Mouse (Mus musculus) left cerebral cortex, postnatal 4 days (tissue): ENCODE results near the gene Il12rb1. TPM values are rescaled to one million over a fixed set of nuclear protein-coding genes. Genes with fewer than 3 reads are reported as not detected.
A peak's percentile ranks its signal among the peaks of the same experiment; 100 is the strongest.

Experiments used
- DNase-seq: peaks from one replicate; pipeline ENCODE4 v3.0.0-alpha.2; 2022
- intact Hi-C: fragments of 180-260 bp; cut with DNase I; formaldehyde crosslinking; loops from one replicate; pipeline ENCODE4 v1.15.1; 2025
- total RNA-seq, 2 experiments: library from RNA; stranded (reverse); gene quantifications; 2 replicates each; pipeline ENCODE4 v1.2.3; 2021

Il12rb1 gene
- under 1 TPM; 0.20 to 0.22 TPM for total RNA-seq

DNA sequence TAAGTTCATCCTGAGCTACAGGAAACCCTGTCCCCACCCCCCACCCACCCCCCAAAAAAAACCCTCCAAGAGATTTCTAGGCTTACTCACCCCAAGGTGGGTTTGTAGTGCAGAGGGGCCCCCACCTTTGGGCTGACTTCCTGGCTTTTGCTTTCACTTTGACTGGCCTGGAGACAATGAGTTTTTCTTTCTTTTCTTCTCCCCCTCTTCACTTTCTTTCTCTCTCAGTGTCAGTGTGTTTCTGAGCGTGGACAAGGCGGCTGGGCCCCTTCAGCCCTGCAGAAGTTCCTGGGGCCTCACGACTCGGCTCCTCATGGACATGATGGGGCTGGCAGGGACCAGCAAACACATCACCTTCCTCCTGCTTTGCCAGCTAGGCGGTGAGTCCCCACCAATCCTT lies at the start of gene Il12rb1:
TSS of gene Il12rb1 (plus strand) at position 211 of the 400 bp plus-strand sequence.
- intact Hi-C loops, result no loop called here
- no peak for DNase-seq

DNA sequence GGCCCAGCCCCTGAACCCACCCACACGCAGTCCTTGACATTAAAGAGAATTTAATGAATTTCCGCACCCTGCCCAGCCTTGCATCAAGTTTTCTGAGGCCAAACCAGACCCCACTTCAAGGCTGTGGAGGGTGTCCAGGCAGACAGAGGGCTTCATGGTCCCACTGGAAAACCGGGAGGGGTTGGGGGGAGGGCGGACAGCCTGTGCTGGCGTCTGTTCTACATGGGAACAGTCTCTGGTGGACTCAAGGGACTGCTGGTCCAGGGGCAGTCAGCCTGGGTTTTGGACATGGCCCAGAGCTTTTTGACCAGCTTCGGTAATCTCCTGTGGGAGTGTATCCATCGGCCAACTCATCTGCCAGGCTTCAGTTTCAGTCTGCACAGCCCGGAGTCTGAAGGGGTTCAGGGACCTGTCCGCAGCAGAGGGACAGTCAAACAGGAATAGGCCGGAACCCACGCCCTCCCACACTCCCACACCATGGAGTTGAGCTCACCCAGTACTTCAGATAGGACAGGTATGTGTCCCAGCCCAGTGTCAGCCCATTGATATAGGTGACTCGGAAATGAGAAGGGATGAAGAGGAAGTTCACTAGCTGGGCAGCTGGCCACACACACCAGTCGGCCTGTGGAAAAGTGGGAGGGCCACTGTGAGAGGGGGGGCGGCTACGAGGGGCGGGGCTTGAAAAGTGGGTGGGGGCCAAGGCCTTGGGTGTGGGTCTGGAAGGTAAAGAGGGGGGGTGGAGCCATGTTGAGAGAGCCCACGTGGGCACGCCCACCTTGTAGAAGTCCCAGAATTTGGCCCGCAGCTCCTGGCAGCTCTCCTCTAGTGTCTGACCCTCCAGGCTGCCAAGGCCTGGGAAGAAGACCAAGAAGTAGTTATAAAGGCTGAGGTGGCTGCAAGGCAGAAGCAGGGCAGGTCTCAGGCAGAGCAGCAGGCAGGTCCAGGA lies 49.4 kb upstream of the Il12rb1 start:
- peak; percentile 89 for DNase-seq
- intact Hi-C loops, result no loop called here

DNA sequence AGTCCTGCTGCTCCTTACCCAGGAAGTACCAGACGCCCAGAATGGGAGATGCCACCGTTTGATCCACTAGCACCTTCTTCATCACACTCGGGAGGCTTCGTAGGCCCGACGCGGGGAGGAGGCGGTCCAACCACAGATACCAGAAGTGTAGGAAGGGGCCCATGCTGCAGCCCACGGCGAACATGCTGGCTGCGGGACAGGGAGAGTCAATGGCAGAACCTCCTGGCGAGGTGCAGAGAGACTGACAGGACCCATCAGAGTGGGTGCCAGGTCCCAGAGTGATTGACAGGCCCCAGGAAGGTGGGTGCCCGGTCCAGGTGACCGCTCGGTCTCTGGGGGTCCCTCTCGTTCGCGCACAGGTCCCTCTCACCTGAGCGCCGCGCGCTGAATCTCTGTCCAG lies 47.9 kb upstream of the Il12rb1 start:
- intact Hi-C loops, result no loop called here
- no peak for DNase-seq

DNA sequence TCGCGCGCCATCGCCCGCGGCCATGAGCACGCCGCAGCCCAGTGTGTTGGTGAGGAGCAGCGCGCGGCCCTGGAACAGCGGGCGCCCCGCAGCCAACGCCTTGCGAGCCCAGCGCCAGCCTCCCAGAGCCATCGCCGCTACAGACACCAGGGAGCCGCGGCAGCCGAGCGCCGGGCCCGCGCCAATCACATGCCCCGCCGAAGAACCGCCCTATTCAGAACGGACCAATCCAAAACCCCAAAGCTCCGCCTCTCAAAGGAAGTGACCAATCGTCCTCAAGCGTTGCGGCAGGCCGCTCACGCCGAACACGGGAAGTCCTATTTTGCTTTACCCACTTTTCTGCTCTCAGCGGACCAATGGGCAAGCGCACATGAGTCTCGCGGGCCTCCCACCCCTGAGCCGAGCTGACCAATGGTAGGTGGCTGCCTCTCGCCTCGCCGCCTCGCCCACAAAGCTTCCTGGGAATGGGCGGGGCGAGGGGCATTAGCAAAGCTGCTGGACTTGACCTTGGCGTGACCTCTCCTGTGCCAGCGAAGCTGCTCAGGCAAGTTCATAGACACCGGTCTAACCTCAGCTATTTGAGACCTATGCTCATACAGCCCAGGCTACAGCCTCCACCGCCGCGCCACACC lies 47.4 kb upstream of the Il12rb1 start, which contains the start of gene Mpv17l2:
TSS of gene Mpv17l2 (minus strand) at position 172 of the 632 bp plus-strand sequence.
- intact Hi-C loops, result no loop called here
- DNase-seq, result peak; percentile 94

DNA sequence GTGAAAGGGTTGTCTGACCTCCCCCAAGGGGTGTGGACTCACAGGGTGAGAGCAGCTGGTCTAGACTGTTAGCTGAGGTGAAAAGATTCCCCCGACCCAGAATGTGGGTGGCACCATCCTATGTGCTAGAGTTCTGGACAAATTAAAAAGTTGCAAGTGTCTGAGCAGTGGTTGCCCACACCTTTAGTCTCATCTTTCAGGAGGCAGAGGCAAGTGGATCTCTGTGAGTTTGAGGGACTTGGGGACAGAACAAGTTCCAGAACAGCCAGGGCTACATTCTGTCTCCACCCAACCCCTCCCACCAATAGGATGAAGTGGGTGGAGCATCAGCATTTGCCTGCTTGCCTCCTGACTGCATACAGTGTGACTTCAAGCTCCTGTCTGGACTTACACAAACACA lies 46.1 kb upstream of the Il12rb1 start:
- DNase-seq, result no peak
- intact Hi-C loops, result no loop called here

DNA sequence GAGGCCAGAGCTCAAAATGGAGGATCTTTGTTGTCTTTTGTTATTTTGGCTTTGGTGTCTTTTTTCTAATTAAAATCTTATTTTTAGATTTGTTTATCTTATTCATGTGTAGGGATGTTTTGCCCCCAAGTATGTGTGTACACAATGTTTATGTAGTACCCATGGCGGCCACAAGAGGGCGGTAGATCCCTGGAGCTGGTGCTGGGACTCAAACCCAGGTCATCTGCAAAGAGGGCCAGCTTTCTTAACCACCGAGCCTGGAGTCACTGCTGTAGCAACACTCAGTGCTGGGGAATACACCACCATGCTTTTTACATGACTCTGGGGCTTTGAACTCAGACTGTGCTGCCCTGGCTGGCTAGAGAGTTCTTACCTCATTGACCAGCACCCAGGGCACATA lies 44.9 kb upstream of the Il12rb1 start:
- intact Hi-C loops, result no loop called here
- DNase-seq, result peak; percentile 69

DNA sequence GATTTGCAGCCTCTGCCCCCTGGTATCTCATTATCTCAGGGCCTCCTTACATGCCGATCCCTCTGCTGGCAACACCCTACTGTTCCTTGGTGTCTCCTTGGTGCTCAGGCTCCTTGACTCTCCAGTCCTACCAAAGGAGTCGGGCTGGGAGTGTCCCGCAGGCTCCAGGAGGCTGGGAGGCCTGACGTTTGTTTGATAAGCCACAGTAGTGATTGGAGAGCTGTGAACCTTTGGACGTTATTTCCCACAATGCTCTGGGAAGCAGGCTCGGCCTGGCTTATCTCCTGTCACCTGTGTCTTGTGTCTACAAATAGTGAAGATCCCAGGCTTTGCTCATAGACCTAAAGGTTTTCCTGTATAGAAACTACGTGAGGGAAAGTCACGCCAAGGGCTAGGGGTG lies 44.2 kb upstream of the Il12rb1 start:
- no peak for DNase-seq
- intact Hi-C loops, result no loop called here

DNA sequence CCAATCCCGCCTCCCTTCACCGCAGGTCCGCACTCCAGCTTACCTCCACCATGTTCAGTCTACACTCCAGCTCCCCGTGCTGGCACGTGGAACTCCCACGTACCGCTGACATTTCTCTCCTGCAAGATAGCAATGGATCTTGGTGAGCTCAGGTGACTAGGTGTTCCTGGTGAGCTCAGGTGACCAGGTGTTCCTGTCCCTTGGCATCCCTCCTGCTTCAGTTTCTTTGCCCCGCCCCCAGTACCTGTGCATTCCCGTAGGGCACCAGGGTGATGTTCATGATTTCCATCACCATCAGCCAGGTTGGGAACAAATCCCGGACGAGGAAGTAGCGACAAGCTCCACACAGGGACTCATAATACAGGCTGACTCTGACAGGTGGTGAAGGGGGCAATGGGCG lies 43.6 kb upstream of the Il12rb1 start:
- DNase-seq, result no peak
- intact Hi-C loops, result no loop called here

DNA sequence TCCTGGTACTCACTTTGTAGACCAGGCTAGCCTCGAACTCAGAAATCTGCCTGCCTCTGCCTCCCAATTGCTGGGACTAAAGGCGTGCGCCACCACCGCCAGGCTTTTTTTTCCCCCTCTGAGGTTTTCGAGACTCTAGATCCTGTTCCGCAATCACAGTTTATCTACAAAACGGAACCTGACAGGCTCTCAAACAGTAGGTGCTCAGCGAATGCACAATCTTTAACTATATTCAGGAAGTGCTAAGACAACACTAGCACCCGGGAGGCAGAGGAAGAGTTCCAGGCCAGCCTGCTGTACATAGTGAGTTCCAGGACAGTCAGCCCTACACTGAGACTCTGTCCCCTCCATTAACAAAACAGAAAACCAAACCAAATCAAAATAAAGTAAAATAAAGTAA lies 42.9 kb upstream of the Il12rb1 start:
- intact Hi-C loops, result no loop called here
- no peak for DNase-seq

DNA sequence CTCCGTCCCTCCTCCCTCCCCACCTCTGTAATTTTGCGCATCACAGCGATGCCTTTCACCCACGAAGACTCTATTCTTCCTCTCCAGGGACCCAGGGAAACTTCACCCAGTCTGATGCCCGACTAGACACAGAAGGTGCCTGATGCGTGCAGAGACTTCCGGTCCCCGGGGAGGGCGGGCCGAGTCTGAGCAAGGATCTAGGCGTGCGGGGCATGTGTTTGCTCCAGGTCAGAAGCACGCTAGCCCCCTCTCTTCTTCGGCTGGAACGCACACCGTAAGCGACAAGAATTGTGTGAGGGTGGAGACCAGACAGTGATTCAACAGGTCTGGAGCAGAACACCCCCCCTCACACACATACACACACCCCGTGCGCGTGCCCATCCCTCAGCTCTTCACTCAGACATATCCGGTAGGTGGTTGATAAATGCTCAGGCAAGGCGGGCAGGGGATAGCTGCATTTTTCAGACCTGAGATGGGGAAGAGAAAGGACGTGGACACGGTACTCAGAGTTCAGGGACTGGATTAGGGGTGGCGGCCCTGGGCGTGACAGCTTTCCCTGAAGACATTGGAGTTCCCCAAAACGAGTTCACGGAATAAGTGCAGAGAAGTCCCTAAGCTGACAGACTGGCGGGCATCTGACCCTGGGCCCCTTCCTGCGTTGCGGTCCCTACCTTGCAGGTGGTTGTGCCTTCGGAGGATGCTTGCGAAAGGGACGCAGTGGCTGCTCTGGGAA lies 42.2 kb upstream of the Il12rb1 start:
- DNase-seq, result no peak
- intact Hi-C loops, result no loop called here

DNA sequence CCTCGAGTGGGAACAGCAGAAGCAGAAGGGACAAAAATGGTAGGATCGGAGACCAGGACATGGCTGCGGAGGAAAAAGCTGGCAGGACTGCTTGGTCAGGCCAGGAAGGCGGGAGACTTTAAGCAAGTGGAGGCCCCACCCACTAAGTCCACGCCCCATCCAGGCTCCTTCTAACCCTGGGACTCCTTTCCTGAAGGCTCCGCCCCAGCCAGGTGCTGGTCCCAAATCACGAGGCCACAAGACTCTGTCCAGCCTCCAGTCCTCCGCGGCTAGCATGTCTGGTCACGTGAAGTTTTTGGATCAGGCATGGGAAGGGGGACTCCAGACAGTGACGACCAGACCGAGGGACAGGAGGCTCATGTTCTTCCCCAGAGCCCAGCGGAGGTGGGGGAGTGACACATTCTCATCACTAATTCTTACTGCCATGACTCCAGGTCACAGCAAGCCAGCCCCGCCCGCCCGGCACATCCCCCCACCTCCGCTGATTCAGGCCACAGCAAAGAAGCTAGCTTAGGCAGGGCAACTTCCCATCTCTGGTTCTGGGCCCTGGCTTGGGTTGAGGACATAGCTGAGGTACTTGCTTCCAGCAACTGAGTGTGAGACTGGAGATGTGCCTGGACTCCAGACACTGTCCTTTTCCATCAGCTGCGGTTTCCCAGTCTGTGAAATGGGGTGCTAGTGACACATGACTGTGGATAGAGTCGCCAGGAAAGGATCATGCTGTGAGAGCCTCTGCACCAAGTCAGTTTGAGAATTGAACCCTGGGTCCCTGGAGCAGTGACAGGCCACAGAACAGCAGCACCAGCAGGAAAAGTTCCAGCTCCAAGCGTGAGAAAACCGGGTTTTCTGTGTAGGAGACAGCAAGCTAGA lies 41.4 kb upstream of the Il12rb1 start:
- intact Hi-C loops, result no loop called here
- DNase-seq, result no peak

DNA sequence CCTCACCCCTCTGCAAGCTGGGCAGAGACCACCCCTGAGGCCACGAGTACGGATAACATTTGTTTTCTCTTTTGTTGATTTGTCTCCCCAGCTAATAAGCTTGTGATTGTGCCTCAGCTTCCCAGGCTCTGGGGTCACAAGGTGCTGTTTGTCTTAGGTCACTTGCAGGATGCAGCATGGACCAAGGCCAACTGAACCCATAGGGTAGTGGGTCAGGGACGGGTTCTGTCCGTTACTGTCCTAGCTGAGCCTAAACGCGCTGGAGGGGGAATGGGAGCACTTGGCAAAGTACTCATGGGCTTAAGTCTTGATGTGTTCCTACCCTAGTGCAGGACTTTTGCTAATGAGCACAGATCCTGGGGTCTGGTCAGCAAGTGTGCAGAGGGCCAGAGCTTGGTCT lies 40.7 kb upstream of the Il12rb1 start:
- intact Hi-C loops, result no loop called here
- DNase-seq, result no peak

DNA sequence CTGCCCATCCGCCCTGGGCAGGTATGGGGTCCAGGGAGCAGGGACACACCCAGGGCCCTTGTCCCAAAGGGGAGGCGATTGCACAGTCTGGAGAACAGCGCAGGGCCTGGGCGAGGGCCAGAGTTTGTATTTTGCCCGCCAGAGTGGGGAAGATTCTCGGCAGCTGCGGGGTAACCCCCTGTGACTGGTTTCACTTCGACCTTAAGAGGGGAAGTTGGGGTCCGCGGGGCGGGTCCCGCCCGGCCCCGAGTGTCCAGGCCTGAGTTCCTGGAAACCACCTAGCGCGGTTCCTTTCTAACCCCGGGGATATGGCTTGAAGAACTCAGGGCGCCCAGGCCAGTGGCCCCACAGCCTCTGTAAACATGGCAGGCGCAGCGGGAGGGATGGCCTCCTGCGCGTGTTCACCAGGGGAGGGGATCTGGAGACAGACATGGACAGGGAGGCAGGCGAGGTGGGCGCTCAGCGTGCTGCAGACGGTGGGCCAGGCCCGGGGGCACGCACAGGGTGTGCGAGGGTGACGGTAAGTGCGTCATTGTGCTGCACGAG lies 39.9 kb upstream of the Il12rb1 start:
- intact Hi-C loops, result no loop called here
- no peak for DNase-seq

DNA sequence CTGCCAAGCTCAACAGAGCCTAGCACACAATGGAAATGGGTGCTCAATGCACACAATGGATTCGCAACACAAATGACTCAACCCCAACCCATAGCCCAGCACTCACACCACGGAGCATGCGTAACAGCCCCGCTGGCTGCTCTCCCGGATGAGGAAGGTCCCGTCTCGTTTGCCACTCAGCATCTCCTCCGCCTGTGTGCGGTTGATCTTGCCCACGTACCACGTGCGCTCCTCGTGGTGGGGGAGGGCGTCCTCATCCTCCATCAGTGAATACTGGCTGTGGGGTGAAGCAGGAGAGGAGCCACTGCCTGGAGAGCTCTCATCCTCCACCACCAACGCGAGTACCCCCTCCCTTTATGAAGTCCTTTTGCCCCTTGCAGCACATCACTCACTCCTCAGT lies 39.3 kb upstream of the Il12rb1 start:
- intact Hi-C loops, result no loop called here

DNA sequence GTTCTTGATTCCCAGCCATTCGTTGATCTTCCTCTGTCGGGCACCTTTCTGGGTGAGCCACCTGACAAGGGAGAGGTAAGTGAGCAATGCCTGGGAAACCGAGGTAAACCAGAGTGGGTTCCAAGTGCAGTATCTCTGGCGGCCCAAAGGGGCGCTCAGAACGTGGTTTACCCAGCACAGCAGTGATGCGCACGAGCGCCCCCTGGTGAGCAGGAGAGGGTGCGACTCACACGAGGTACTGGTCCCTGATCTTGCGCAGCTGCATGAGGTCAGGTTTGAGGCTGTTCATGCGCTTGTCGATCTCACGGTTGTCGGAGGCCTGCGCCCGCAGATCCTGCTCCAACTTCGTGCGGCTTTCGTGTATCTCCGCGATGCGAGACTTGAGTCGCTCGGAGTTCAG lies 38.9 kb upstream of the Il12rb1 start:
- intact Hi-C loops, result no loop called here
- DNase-seq, result peak; percentile 97

More for the DNA sequence above, 39.3 kb upstream of the Il12rb1 start:
- DNase-seq, result no peak

DNA sequence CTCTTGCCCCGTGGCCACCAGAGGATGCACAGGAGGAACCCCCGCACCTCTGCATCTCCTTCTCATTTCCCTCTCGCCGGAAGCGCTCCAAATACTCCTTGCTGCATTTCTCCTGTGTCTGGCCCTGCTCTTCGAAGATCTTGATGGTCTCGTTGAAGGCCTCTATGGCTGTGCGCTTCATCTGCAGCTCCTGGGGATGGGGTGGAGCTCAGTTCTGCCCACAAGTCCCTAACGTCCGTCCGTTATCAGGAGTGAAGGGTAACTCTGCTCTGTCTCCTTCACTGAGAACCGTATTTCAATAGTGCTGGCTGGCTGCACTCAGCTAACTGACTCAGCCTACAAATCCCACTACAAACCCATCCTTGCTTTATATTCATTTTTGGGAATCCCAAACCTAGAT lies 38.4 kb upstream of the Il12rb1 start:
- intact Hi-C loops, result no loop called here

DNA sequence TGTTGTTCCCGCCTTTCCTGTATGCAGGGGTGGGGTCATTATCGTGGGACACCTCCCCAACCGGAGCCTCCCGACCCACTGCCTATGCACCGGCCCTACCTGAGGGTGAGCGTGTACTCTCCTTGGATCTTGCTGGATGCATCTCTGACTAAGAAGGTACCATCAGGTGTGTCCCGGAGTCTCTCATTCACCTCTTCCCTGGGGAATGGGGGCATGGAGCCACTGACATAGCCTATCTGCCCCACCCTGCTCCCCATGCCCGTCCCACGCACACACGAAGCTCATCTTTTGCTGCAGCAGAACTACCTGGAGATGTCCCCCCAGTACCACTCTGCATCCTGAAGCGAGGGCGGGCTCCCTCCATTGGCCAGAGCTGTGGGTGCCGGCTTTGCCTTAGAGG lies 37.5 kb upstream of the Il12rb1 start:
- intact Hi-C loops, result no loop called here
- no peak for DNase-seq

More for the DNA sequence above, 38.4 kb upstream of the Il12rb1 start:
- no peak for DNase-seq

DNA sequence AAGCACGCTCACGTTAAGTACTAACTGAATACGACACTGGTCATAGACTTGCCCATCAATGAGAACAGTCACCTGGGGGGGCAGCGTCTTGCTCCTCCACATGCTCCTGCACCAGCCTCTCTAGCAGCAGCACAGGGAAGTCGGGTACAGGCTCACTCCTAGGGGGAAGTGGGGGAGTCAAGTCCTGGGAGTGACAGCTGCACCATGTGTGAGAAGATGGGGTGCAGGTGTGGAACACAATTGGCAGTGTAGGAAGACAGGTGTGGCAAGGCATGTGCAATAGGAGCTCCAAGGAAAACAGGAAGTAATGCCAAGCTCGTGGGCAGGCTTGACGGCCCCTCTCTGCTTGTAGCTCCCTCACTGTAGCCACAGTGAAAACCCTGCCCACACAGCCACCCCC lies 37.0 kb upstream of the Il12rb1 start:
- intact Hi-C loops, result no loop called here
- DNase-seq, result no peak

DNA sequence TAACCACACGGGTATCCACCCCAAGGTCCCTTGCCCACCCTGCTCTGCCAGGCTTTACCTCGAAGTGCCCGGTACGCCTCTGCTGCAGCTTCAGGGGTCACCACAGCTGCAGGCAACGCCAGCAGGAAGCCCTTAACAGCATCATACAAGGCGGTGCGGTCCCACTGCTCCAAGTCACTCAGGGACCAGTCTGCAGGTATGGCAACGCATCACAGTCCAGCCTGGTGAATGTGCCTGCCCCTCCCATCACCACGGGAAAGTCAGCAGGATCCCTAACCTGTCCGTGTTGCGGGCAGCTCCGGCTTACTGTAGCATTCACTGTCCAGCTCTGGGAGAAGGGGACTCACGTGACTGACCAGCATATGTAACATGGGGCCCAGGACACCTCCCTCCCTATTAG lies 36.2 kb upstream of the Il12rb1 start:
- intact Hi-C loops, result no loop called here
- no peak for DNase-seq

DNA sequence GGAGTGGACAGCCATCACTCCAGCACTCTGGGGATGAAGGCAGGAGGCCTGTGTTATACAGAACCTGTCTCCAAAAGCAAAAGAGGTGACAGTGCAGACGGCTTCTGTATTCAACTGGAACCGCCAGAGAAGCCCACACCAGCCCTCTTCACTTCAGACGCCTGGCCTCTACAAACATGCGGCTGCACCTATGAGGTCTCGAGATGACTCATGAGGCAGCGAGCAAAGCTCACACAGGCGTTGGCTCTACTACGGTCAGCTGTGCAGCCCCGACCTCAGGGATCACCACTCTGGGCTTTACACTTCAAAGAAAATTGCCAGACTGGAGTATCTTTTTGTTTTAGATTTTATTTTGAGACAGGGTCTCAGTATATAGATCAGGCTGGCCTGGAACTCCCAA lies 35.4 kb upstream of the Il12rb1 start:
- intact Hi-C loops, result no loop called here
- DNase-seq, result no peak
